Mouse (Mus musculus) heart, embryonic 11.5 days (tissue): Measurements from ENCODE around the gene 1700123O20Rik. TPM values are rescaled to one million over a fixed set of nuclear protein-coding genes. Genes with fewer than 3 reads are reported as not detected.
A peak's percentile ranks its signal among the peaks of the same experiment; 100 is the strongest.

Experiments
- ATAC-seq: fragments of 200-750 bp; cut with Nextera tagmentation; replicated peaks from 2 replicates; pipeline ENCODE4 v1.8.0; 2017; ENCODE audit warnings: moderate library complexity; ENCODE audit not compliant: insufficient number of reproducible peaks, low FRiP score, low TSS enrichment
- H3K27ac ChIP-seq: fragments of 300-500 bp; sonication (generic); 2 replicates; pipeline ENCODE4 v1.5.1; 2014; ENCODE audit warnings: mild to moderate bottlenecking, low read depth, low read length
- H3K27me3 ChIP-seq: fragments of 300-500 bp; sonication (generic); 2 replicates; pipeline ENCODE4 v1.6.1; 2014; ENCODE audit warnings: mild to moderate bottlenecking, low read length, mixed read lengths; ENCODE audit not compliant: control insufficient read depth, insufficient read depth
- H3K36me3 ChIP-seq: fragments of 300-500 bp; sonication (generic); 2 replicates; pipeline ENCODE4 v1.6.1; 2014; ENCODE audit warnings: mild to moderate bottlenecking, low read length, moderate library complexity, mixed read lengths; ENCODE audit not compliant: control insufficient read depth, insufficient read depth
- H3K4me1 ChIP-seq: fragments of 300-500 bp; sonication (generic); 2 replicates; pipeline ENCODE4 v1.6.1; 2014; ENCODE audit warnings: low read length; ENCODE audit not compliant: control insufficient read depth, insufficient read depth
- H3K4me2 ChIP-seq: fragments of 300-500 bp; sonication (generic); 2 replicates; pipeline ENCODE4 v1.6.1; 2014; ENCODE audit warnings: mild to moderate bottlenecking, moderate library complexity
- H3K4me3 ChIP-seq: fragments of 300-500 bp; sonication (generic); 2 replicates; pipeline ENCODE4 v1.5.1; 2014; ENCODE audit warnings: low read depth, low read length
- H3K9ac ChIP-seq: fragments of 300-500 bp; sonication (generic); 2 replicates; pipeline ENCODE4 v1.6.1; 2014; ENCODE audit warnings: mild to moderate bottlenecking, low read depth, low read length, moderate library complexity
- H3K9me3 ChIP-seq: fragments of 300-500 bp; sonication (generic); replicated peaks from 2 replicates; pipeline ENCODE4 v1.6.1; 2016; ENCODE audit warnings: low read length; ENCODE audit not compliant: control insufficient read depth
- WGBS: fragments of 180-500 bp; shearing (Covaris S2); extraction: QIAGEN DNeasy Blood & Tissue Kit; methylation state at CpG from one replicate; pipeline ENCODE4 v1.1.7; 2014; ENCODE audit not compliant: insufficient replicate concordance; 5-methylcytosine and 5-hydroxymethylcytosine counted together
- polyA plus RNA-seq: library from polyadenylated mRNA; unstranded; fragments of >200 nt; fragmentation: Nextera tagmentation; extraction: Ambion mirVana; gene quantifications from 2 replicates; pipeline ENCODE4 v1.2.1, GENCODE M21; 2014

The 1700123O20Rik gene
- polyA plus RNA-seq, 1 experiment from 2014 or later: 60.8 TPM

GRCm38 (mm10) chr14:54660009-54660408, 26.0 kb upstream of the 1700123O20Rik start:
- H3K4me1 ChIP-seq: no peaks in the 10 kb centered on the region
- WGBS: 88% methylated on average over 2 of the region's 2 CpGs
- no peak for ATAC-seq
- no peak overlapping the region for H3K27ac ChIP-seq
- H3K9me3 ChIP-seq: no peaks in the 10 kb centered on the region
- H3K27me3 ChIP-seq: no peaks in the 10 kb centered on the region
- H3K9ac ChIP-seq: no peak overlapping the region
- no peak overlapping the region for H3K4me3 ChIP-seq
- H3K36me3 ChIP-seq: peaks cover 29% of the 10 kb centered on the region
- no peak overlapping the region for H3K4me2 ChIP-seq

- no peak overlapping the region for H3K27ac ChIP-seq
- WGBS: 87% methylated on average over 10 of the region's 10 CpGs
- no peak overlapping the region for H3K9ac ChIP-seq
- H3K27me3 ChIP-seq: no peaks in the 10 kb centered on the region
- no peak overlapping the region for H3K4me2 ChIP-seq
- ATAC-seq: no peak
- H3K36me3 ChIP-seq: peaks cover 39% of the 10 kb centered on the region
- H3K4me1 ChIP-seq: no peaks in the 10 kb centered on the region
- H3K9me3 ChIP-seq: no peaks in the 10 kb centered on the region
- H3K4me3 ChIP-seq: no peak overlapping the region
Observed at GRCm38 (mm10) chr14:54664477-54665222, 21.4 kb upstream of the 1700123O20Rik start.

- Histone ChIP-seq H3K27me3 (no peaks in the 10 kb centered on the region), H3K4me3 (no peak overlapping the region), H3K9ac (no peak overlapping the region), H3K27ac (no peak overlapping the region), H3K4me1 (no peaks in the 10 kb centered on the region), H3K4me2 (no peak overlapping the region), H3K9me3 (no peaks in the 10 kb centered on the region), H3K36me3 (peaks cover 33% of the 10 kb centered on the region)
- no peak for ATAC-seq
- 75% methylated on average over 4 of the region's 4 CpGs for WGBS
Observed at GRCm38 (mm10) chr14:54669381-54669780, 16.6 kb upstream of the 1700123O20Rik start.

GRCm38 (mm10) chr14:54674317-54674716, 11.7 kb upstream of the 1700123O20Rik start:
- no peaks in the 10 kb centered on the region for H3K4me1 ChIP-seq
- peaks cover 28% of the 10 kb centered on the region for H3K36me3 ChIP-seq
- ATAC-seq: no peak
- no peak overlapping the region for H3K4me3 ChIP-seq
- H3K9ac ChIP-seq: no peak overlapping the region
- H3K27ac ChIP-seq: no peak overlapping the region
- H3K4me2 ChIP-seq: no peak overlapping the region
- H3K9me3 ChIP-seq: no peaks in the 10 kb centered on the region
- no peaks in the 10 kb centered on the region for H3K27me3 ChIP-seq
- 71% methylated on average over 2 of the region's 2 CpGs for WGBS

GRCm38 (mm10) chr14:54676290-54676689, 9.7 kb upstream of the 1700123O20Rik start:
- 89% methylated on average over 5 of the region's 5 CpGs for WGBS
- Histone ChIP-seq H3K4me1 (no peaks in the 10 kb centered on the region), H3K9ac (no peak overlapping the region), H3K27me3 (no peaks in the 10 kb centered on the region), H3K36me3 (peaks cover 29% of the 10 kb centered on the region), H3K4me2 (no peak overlapping the region), H3K4me3 (no peak overlapping the region), H3K9me3 (no peaks in the 10 kb centered on the region), H3K27ac (no peak overlapping the region)
- ATAC-seq: no peak; the same call in 1 of the 2 replicates

- no peak for ATAC-seq
- Histone ChIP-seq H3K27me3 (no peaks in the 10 kb centered on the region), H3K27ac (no peak overlapping the region), H3K4me2 (no peak overlapping the region), H3K4me3 (no peak overlapping the region), H3K36me3 (peaks cover 23% of the 10 kb centered on the region), H3K9ac (0 out of 2 replicates have a peak overlapping the region, but pooled peaks have one; percentile 16), H3K4me1 (no peaks in the 10 kb centered on the region), H3K9me3 (no peaks in the 10 kb centered on the region)
- 86% methylated on average over 16 of the region's 16 CpGs for WGBS
Observed at GRCm38 (mm10) chr14:54678657-54679304, 7.2 kb upstream of the 1700123O20Rik start.

GRCm38 (mm10) chr14:54682396-54682795, 3.6 kb upstream of the 1700123O20Rik start:
- no peaks in the 10 kb centered on the region for H3K9me3 ChIP-seq
- 91% methylated on average over 3 of the region's 3 CpGs for WGBS
- H3K4me1 ChIP-seq: peaks cover 11% of the 10 kb centered on the region
- no peaks in the 10 kb centered on the region for H3K27me3 ChIP-seq
- peaks cover 10% of the 10 kb centered on the region for H3K36me3 ChIP-seq
- no peak overlapping the region for H3K9ac ChIP-seq
- H3K4me3 ChIP-seq: no peak overlapping the region
- H3K4me2 ChIP-seq: no peak overlapping the region
- no peak for ATAC-seq
- H3K27ac ChIP-seq: no peak overlapping the region

GRCm38 (mm10) chr14:54685471-54685870, 545 bp upstream of the 1700123O20Rik start:
- Histone ChIP-seq H3K36me3 (peaks cover 5% of the 10 kb centered on the region; the same call in 1 of the 2 replicates), H3K4me3 (peak overlapping the region; percentile 89), H3K9me3 (no peaks in the 10 kb centered on the region), H3K27ac (peak overlapping the region; percentile 98), H3K27me3 (no peaks in the 10 kb centered on the region), H3K4me1 (peaks cover 17% of the 10 kb centered on the region), H3K9ac (peak overlapping the region; percentile 99), H3K4me2 (peak overlapping the region; percentile 89)
- ATAC-seq: no peak
- 12% methylated on average over 8 of the region's 8 CpGs for WGBS
